Mouse (Mus musculus): ENCODE measurements around the gene Klhdc8a. TPM values are rescaled to one million over a fixed set of nuclear protein-coding genes. Genes with fewer than 3 reads are reported as not detected.
A peak's percentile ranks its signal among the peaks of the same experiment; 100 is the strongest.

Klhdc8a gene
- polyA plus RNA-seq, 1 experiment from 2014 or later: 0.11 TPM

DNA sequence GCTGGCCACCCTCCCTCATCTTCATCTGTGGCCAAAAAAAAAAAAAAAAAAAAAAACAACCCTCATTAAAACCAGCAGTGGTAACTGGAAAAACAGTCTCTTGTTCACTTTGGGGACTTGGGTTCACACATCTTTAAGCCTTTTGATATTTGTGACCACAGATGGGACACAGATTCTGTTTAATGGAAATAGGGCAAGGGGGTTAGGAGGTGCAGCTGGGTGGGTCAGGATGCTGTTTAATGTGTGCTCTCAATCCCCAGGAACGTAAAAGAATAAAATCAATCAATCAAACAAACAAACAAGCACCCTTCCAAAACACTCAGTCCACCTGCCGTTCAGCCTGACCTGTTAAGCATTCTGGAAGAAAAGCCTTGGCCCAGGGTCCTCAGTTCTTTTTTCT, 34.8 kb downstream of the Klhdc8a start:
- peaks cover 22% of the 10 kb centered on the region for H3K4me1 ChIP-seq (ENCODE audit: control insufficient read depth, low read depth, low read length)

DNA sequence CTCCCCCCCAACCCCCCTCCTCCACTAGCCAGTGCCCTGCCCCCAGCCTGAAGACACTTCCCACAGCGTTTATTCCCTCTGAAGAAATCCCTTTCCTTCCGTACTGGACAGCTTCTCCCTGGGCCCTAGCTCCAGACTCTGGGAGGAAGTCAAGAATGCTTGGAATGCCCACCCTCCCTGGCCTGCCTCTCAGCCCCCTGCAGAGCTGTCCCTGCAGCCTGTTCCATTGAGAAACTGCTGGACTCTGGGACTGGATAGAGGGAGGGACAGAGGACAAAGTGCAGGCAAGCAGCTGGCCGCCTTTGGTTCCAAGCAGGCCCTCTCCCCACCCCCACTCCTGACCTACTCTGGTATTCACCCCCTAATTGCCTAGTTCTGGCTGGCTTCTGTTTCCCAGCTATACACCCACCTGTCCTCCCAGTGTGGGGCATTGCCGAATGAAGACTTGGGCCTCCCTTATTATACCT, 35.3 kb downstream of the Klhdc8a start:
- peak; percentile 86 for ATAC-seq (ENCODE audit: low read depth)
- Histone ChIP-seq H3K27ac (ENCODE audit: low read length) (peak overlapping the region; percentile 73), H3K36me3 (ENCODE audit: control insufficient read depth, insufficient read depth) (0 out of 2 replicates have a peak, but pooled peaks cover 4% of the 10 kb centered on the region), H3K27me3 (ENCODE audit: control insufficient read depth, insufficient read depth, low read depth, low read length) (no peaks in the 10 kb centered on the region), H3K4me1 (ENCODE audit: control insufficient read depth, low read depth, low read length) (peaks cover 24% of the 10 kb centered on the region), H3K4me3 (ENCODE audit: low read depth, low read length) (no peak overlapping the region), H3K9ac (ENCODE audit: low read depth, low read length) (no peak overlapping the region), H3K4me2 (ENCODE audit: low read depth, low read length) (no peak overlapping the region), H3K9me3 (replicated peaks; ENCODE audit: control insufficient read depth, low read length) (no peaks in the 10 kb centered on the region)
- WGBS (ENCODE audit: insufficient replicate concordance): 43% methylated on average over 4 of the region's 4 CpGs

More for the DNA sequence above, 34.8 kb downstream of the Klhdc8a start:
- Histone ChIP-seq H3K27me3 (ENCODE audit: control insufficient read depth, insufficient read depth, low read depth, low read length) (no peaks in the 10 kb centered on the region), H3K4me2 (ENCODE audit: low read depth, low read length) (no peak overlapping the region), H3K9me3 (replicated peaks; ENCODE audit: control insufficient read depth, low read length) (no peaks in the 10 kb centered on the region), H3K36me3 (ENCODE audit: control insufficient read depth, insufficient read depth) (0 out of 2 replicates have a peak, but pooled peaks cover 4% of the 10 kb centered on the region), H3K4me3 (ENCODE audit: low read depth, low read length) (no peak overlapping the region), H3K27ac (ENCODE audit: low read length) (peak overlapping the region; percentile 73), H3K9ac (ENCODE audit: low read depth, low read length) (no peak overlapping the region)
- WGBS (ENCODE audit: insufficient replicate concordance): 40% methylated on average over 2 of the region's 2 CpGs
- ATAC-seq (ENCODE audit: low read depth): no peak

DNA sequence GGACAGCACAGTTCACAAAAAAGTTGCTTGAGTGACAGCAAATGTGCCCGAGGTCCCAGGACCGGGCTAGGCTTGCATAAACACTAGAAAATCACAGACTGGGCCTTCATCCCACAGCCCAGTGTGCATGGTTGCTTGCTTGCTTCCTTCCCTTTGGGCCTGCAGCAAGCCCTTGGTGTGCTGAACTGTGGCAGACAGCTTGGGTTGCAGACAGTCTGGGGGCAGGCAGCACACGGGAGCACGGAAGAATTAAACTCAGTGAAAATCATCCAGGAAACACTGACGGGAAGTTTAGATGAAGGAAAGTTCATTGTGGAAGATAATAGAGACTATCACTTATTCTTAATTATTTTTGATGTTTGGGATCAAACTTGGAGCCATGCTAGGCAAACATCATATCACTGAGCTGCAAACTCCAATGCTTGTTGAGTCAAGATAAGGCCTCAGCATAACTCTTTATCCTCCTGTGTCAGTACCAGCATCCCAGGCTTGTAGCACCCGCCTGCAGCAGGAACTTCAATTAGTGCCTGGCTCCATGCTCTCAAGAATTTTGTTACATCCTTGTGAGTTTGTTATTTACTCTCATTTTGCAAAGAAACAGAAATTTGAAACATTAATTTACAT, 35.9 kb downstream of the Klhdc8a start:
- Histone ChIP-seq H3K4me3 (ENCODE audit: low read depth, low read length) (no peak overlapping the region), H3K27me3 (ENCODE audit: control insufficient read depth, insufficient read depth, low read depth, low read length) (no peaks in the 10 kb centered on the region), H3K9me3 (replicated peaks; ENCODE audit: control insufficient read depth, low read length) (no peaks in the 10 kb centered on the region), H3K9ac (ENCODE audit: low read depth, low read length) (no peak overlapping the region), H3K27ac (ENCODE audit: low read length) (peak overlapping the region; percentile 73), H3K4me2 (ENCODE audit: low read depth, low read length) (no peak overlapping the region), H3K36me3 (ENCODE audit: control insufficient read depth, insufficient read depth) (0 out of 2 replicates have a peak, but pooled peaks cover 4% of the 10 kb centered on the region), H3K4me1 (ENCODE audit: control insufficient read depth, low read depth, low read length) (peaks cover 24% of the 10 kb centered on the region)
- peak; percentile 30 for ATAC-seq (ENCODE audit: low read depth)
- 18% methylated on average over 6 of the region's 6 CpGs for WGBS (ENCODE audit: insufficient replicate concordance)

DNA sequence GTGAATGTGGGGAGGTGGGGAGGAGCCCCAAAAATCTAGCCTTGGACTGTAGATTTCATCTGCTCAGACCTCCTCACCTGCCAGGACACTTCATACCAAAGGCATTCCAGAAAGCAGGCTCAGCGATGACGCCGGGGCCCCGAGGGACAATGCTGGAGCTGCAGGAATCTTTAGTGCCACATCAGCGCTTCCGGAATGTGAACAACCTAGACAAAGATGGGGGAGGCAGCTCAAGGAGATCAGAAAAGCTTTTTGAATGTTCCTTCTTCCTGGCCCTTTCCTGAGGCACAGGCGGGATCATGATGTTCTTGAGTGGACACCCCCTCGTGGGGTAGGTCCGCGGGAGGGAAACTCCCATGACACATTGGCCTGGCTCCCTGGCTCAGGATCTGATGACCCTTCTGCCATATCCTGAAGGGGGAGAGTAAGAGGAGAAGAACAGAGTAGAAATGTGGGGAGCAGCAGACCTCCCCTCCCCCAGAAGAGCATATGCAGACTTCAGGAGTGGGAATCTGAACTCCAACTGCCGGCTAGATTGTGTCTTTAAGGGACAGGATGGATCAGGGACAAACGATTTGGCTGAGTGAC, 37.0 kb downstream of the Klhdc8a start:
- no peak overlapping the region for H3K4me3 ChIP-seq (ENCODE audit: low read depth, low read length)
- no peaks in the 10 kb centered on the region for H3K9me3 ChIP-seq (replicated peaks; ENCODE audit: control insufficient read depth, low read length)
- 0 out of 2 replicates have a peak, but pooled peaks cover 4% of the 10 kb centered on the region for H3K36me3 ChIP-seq (ENCODE audit: control insufficient read depth, insufficient read depth)
- peak overlapping the region; percentile 3; the same call in 1 of the 2 replicates for H3K27ac ChIP-seq (ENCODE audit: low read length)
- H3K4me1 ChIP-seq (ENCODE audit: control insufficient read depth, low read depth, low read length): peaks cover 24% of the 10 kb centered on the region
- WGBS (ENCODE audit: insufficient replicate concordance): 68% methylated on average over 12 of the region's 12 CpGs
- no peak overlapping the region for H3K4me2 ChIP-seq (ENCODE audit: low read depth, low read length)
- ATAC-seq (ENCODE audit: low read depth): no peak
- H3K9ac ChIP-seq (ENCODE audit: low read depth, low read length): no peak overlapping the region
- no peaks in the 10 kb centered on the region for H3K27me3 ChIP-seq (ENCODE audit: control insufficient read depth, insufficient read depth, low read depth, low read length)

DNA sequence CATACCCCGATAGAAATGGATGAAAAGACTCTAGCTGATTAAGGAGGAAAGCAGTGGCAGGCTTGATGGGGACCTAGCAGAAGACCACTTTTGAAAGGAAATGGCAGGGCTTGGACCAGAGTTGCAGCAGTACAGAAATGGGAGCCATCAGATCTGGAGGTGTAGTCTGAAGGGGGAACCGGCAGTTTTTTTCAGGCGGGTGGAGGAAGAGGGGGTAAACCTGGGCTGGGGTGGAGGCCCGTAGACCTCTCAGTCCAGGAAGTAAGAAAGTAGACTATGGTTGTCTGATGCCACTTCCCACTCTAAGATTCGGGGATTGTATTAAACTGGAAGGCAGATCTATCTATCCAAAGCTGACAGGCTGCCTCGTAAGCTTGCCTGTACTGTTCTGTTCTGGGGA, 38.5 kb downstream of the Klhdc8a start:
- Histone ChIP-seq H3K4me2 (ENCODE audit: low read depth, low read length) (no peak overlapping the region), H3K4me1 (ENCODE audit: control insufficient read depth, low read depth, low read length) (peaks cover 26% of the 10 kb centered on the region), H3K9me3 (replicated peaks; ENCODE audit: control insufficient read depth, low read length) (no peaks in the 10 kb centered on the region), H3K27ac (ENCODE audit: low read length) (no peak overlapping the region), H3K36me3 (ENCODE audit: control insufficient read depth, insufficient read depth) (no peaks in the 10 kb centered on the region), H3K9ac (ENCODE audit: low read depth, low read length) (no peak overlapping the region), H3K4me3 (ENCODE audit: low read depth, low read length) (no peak overlapping the region), H3K27me3 (ENCODE audit: control insufficient read depth, insufficient read depth, low read depth, low read length) (no peaks in the 10 kb centered on the region)
- no peak for ATAC-seq (ENCODE audit: low read depth)
- WGBS (ENCODE audit: insufficient replicate concordance): 37% methylated on average over 6 of the region's 6 CpGs

DNA sequence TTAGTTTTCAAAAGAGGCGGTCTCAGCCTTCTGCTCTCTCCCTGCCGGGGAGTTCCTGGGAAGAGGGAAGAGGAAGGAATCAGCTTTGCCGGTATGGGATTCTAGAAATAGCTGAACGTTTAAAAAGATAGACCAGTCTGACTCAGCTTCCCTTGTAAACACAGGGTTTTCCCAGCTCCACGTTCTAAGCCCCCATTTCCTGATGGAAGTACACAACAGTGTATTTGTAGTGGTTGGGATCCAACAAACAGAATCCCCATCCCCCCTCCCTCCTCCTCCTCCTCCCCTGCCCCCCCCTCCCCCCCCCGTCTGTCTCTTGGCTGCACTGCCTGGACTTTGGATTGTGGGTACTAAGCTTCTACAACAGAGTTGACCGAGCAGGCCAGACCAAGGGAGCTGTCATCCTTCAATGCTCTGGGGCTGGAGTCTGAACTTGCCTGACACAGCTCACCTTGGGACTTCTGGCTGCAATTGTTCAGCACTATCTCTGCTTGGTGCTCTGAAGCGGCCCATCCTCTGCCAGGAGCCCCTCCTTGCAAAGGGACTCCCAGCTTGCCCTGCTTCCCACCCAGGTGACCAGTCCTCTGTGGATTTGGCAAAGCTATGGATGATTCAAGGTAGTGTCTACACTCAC, 39.7 kb downstream of the Klhdc8a start:
- 35% methylated on average over 8 of the region's 8 CpGs for WGBS (ENCODE audit: insufficient replicate concordance)
- no peak overlapping the region for H3K27ac ChIP-seq (ENCODE audit: low read length)
- peaks cover 34% of the 10 kb centered on the region for H3K4me1 ChIP-seq (ENCODE audit: control insufficient read depth, low read depth, low read length)

DNA sequence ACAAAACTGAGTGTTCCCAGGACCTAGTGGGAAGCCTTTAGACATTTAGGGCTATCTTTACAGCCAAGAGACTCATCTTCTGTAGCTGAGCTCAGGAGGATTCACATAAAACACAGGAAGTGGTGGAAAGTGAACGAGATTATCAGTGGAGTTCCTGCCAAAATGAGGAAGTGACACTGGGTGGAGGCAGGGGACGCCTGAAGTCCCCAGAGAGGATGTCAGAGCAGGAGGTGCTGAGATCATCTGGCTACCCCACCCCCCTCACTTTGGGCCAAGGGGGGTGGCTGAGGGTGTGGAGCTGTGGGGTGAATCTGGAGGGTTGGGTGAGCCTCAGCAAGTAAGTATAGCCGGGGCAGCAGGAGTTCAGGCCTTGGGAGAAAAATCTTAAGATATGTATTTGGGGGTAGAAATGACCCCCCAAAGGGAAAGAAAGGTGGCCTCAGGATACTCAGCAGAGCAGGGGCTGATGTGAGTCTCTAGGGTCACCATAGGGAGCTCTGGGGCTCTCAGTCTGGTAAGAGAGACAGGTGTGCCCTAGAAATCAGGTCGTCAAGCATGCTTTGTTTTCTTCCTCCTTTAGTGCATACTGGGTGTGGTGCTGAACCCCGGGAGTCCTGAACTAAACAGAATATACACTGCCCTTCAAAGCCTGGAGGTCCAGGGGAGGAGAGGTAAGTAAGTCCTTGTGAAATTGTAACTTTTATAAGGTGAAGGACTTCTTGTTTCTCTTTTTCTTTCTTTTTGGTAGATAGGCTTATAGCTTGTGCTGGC, 43.5 kb downstream of the Klhdc8a start:
- no peaks in the 10 kb centered on the region for H3K36me3 ChIP-seq (ENCODE audit: control insufficient read depth, insufficient read depth)
- H3K4me2 ChIP-seq (ENCODE audit: low read depth, low read length): no peak overlapping the region
- H3K9ac ChIP-seq (ENCODE audit: low read depth, low read length): no peak overlapping the region
- no peaks in the 10 kb centered on the region for H3K27me3 ChIP-seq (ENCODE audit: control insufficient read depth, insufficient read depth, low read depth, low read length)
- ATAC-seq (ENCODE audit: low read depth): peak; percentile 49
- H3K4me1 ChIP-seq (ENCODE audit: control insufficient read depth, low read depth, low read length): peaks cover 12% of the 10 kb centered on the region
- 16% methylated on average over 5 of the region's 5 CpGs for WGBS (ENCODE audit: insufficient replicate concordance)
- H3K27ac ChIP-seq (ENCODE audit: low read length): peak overlapping the region; percentile 32; the same call in 1 of the 2 replicates
- no peaks in the 10 kb centered on the region for H3K9me3 ChIP-seq (replicated peaks; ENCODE audit: control insufficient read depth, low read length)
- no peak overlapping the region for H3K4me3 ChIP-seq (ENCODE audit: low read depth, low read length)

More for the DNA sequence above, 39.7 kb downstream of the Klhdc8a start:
- Histone ChIP-seq H3K27me3 (ENCODE audit: control insufficient read depth, insufficient read depth, low read depth, low read length) (no peaks in the 10 kb centered on the region), H3K9me3 (replicated peaks; ENCODE audit: control insufficient read depth, low read length) (no peaks in the 10 kb centered on the region), H3K9ac (ENCODE audit: low read depth, low read length) (no peak overlapping the region), H3K4me3 (ENCODE audit: low read depth, low read length) (no peak overlapping the region), H3K4me2 (ENCODE audit: low read depth, low read length) (no peak overlapping the region), H3K36me3 (ENCODE audit: control insufficient read depth, insufficient read depth) (no peaks in the 10 kb centered on the region)
- no peak for ATAC-seq (ENCODE audit: low read depth)

DNA sequence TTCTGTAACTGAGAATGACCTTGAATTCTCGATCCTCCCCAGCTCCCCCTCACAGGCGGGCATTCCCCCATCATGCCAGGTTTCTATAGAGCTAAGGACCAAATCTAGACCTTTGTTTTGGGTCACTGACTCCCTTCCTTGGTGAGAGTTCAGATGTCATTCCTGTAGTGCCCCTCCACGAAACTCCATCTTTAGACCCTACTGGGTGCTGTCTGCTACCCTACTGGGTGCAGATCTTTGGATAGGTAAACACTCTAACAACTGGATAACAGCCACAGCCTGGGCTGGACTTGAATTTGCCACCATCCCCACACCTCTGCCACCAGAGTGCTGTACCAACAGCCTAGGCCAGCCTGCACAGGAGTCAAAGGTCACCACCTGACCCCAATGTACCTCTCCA, 44.1 kb downstream of the Klhdc8a start:
- 0 out of 2 replicates have a peak, but pooled peaks have one; percentile 20 for ATAC-seq (ENCODE audit: low read depth)
- H3K4me2 ChIP-seq (ENCODE audit: low read depth, low read length): no peak overlapping the region

More for the DNA sequence above, 44.1 kb downstream of the Klhdc8a start:
- Histone ChIP-seq H3K9me3 (replicated peaks; ENCODE audit: control insufficient read depth, low read length) (no peaks in the 10 kb centered on the region), H3K4me3 (ENCODE audit: low read depth, low read length) (no peak overlapping the region), H3K27ac (ENCODE audit: low read length) (no peak overlapping the region), H3K4me1 (ENCODE audit: control insufficient read depth, low read depth, low read length) (peaks cover 12% of the 10 kb centered on the region), H3K9ac (ENCODE audit: low read depth, low read length) (no peak overlapping the region), H3K36me3 (ENCODE audit: control insufficient read depth, insufficient read depth) (no peaks in the 10 kb centered on the region), H3K27me3 (ENCODE audit: control insufficient read depth, insufficient read depth, low read depth, low read length) (no peaks in the 10 kb centered on the region)
- 42% methylated on average over 3 of the region's 3 CpGs for WGBS (ENCODE audit: insufficient replicate concordance)

Measured in liver, embryonic 16.5 days (tissue).